Mouse (Mus musculus) kidney, postnatal 36 days (tissue): ENCODE results near the gene Gm27029.
"Not testable (repeated sequence)": the region's sequence is repeated elsewhere in the genome, so short reads cannot be mapped to it uniquely, and the experiment has no call there.

ENCODE experiments used
- DNase-seq, 2 experiments: peaks; one replicate each; pipeline ENCODE4 v3.0.0; 2021 to 2022; ENCODE audit warnings: mixed read lengths in 2 of 2

Gm27029 gene

DNA sequence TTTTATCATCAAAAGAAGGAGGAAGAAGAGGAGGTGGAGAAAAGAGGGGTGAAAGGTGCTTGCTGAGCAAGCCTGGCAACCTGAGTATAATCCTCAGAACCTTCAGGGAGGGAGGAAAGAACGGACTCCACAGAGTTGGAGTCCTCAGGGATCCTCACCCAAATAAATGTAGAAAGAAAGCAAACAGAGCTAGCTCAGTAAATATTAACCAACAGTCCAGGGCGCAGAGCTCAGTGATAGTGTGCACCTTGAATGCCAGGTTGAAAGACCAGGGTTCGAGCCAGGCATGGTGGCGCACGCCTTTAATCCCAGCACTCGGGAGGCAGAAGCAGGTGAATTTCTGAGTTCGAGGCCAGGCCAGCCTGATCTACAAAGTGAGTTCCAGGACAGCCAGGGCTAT is 31.0 kb upstream of the Gm27029 start:
- no peak for DNase-seq

DNA sequence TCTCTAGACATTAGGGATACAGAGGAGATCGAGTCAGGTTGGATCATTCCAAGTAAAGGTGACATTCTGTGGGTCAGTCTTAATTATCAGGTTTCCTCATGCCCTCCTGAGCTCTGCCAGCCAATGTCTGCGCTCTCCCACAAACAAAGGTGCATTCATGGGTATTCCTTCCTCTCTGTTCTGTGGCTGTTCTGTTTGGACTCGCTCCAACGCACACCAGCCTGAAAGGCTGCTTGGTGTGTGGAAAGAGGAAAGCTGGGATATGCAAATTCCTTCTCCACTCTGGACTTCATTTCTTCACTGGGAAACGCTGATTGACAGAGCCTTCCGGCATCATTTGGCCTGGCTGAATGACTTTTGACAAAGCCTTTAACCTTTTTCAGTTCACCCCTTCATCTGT is 30.1 kb upstream of the Gm27029 start:
- DNase-seq, result no peak

DNA sequence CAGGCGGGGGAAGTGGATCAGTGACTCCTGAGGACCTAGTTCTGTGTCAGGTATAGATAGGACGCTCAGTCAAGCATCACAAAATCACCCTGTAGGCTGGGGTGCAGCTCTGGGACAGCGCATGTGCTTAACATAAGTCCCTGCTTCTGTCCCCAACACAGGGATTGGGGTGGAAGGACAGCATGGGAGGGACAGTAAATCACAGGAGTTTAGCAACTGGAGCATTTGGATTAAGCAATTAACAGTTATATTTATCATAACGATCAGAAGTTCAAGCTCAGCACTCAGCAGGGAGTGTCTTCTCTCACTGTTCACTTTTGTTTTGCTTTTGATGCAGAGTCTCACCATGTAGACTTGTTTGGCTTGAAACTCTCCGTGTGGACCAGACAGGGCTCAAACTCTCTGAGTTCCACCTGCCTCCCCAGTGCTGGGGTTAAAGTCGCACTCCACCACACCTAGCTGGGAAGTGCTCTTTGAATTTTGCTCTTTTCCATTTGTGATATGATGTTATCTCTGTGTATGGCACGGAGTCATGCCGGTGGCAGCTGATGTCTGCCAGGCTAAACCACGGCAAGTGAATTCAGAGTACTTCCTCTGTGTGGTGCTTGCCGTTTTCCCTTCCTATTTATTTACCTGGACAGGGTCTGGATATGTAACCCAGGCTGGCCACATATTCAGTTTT is 27.6 kb upstream of the Gm27029 start:
- no peak for DNase-seq

DNA sequence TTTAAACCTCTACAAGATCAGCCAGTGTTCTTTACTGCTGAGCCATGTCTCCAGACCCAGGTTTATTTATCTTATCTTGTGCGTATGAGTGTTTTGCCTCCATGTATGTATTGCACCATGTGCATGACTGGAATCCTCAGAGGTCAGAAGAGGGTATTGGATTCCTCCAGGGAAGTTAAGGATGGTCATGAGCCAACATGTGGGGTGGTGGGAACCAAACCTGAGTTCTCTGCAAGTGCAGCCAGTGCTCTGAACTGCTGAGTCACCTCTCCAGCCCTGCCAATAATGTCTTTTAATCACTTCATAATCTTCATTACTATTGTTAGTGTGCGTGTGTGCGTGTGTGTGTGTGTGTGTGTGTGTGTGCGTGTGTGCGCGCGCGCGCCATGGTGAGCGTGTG is 26.9 kb upstream of the Gm27029 start:
- no peak for DNase-seq

DNA sequence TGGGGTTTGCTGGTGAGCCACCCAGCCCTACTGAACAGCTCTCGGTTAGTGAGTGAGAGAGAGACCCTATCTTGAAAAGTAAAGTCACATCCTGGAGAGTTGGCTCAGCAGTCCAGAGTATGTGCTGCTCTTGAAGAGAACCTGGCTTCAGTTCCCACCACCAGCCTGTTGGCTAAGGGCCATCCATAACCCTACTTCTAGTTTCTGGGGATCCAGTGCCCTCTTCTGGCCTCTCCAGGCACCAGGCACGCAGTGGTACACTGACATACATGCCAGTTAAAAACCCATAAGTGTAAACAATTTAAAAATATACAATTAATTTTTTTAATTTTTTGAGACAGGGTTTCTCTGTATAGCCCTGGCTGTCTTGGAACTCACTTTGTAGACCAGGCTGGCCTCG is 25.8 kb upstream of the Gm27029 start:
- peak in 1 of 2 experiments; percentile 53 for DNase-seq

DNA sequence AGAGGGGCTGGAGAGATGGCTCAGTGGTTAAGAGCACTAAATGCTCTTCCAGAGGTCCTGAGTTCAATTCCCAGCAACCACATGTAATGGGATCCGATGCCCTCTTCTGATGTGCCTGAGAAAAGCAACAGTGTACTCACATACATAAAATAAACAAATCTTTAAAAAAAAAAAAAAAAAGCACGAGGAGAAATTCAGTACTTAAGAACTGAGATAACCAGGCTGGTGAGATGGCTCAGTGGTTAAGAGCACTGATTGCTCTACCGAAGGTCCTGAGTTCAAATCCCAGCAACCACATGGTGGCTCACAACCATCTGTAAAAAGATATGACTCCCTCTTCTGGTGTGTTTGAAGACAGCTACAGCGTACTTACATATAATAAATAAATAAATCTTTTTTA is 25.0 kb upstream of the Gm27029 start:
- DNase-seq, result not testable (repeated sequence)

DNA sequence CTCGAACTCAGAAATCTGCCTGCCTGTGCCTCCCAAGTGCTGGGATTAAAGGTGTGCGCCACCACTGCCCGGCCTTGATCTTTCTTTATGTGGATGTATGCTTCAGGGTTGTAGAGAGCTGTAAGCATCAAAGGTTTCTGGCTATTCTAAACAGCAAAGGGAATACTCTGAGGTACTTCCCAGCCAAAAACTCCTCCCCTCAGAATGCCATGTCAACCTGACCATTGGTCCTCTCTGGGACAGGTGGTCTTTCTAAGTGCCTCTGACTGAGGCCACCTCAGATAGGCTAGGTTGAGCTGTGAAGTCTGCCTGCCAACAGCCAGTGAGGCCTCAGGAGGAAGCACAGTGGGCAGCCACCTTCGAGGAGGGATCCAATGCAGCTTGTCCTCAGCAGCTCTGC is 24.3 kb upstream of the Gm27029 start:
- DNase-seq, result no peak

DNA sequence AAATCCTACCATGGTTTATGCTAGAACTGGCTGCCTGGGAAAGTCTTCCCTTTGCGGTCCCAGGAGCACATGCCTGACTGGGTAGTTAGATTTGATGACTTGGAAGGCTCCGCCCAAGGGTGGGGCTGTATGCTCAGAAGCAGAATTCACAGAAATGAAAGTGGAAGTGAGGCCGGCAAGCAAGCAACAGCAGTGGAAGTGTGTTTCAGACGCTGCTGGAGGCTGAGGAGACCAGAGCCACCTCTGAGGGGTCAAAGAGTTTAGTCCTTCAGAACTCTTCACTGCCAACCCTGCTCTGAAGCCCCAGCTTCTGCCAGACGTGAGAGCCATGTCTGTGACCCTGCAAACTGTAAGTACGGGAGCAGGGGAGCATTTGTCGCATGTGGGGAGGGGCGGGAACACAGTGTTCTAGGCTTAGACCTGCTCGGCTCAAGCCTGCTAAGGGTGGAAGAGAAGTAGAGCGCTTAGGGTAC is 23.7 kb upstream of the Gm27029 start, which contains the start of gene Ifi35:
Gene Ifi35 (plus strand): TSS at position 134 of the 473 bp plus-strand sequence.
- DNase-seq, result peak; percentile 91

DNA sequence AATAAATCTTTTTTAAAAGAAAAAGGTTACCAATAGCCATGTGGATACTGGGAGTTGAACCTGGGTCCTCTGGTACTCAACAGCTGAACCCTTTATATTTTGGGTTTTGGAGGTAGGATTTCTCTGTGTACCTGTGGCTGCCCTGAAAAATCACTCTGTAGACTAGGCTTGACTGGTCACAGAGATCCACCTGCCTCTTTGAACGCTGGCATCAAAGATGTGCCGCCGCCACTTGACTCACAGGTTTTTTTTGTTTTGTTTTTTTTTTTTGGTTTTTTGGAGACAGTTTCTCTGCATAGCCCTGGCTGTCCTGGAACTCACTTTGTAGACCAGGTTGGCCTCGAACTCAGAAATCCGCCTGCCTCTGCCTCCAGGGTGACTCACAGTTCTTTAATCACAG is 23.2 kb upstream of the Gm27029 start:
- no peak for DNase-seq

DNA sequence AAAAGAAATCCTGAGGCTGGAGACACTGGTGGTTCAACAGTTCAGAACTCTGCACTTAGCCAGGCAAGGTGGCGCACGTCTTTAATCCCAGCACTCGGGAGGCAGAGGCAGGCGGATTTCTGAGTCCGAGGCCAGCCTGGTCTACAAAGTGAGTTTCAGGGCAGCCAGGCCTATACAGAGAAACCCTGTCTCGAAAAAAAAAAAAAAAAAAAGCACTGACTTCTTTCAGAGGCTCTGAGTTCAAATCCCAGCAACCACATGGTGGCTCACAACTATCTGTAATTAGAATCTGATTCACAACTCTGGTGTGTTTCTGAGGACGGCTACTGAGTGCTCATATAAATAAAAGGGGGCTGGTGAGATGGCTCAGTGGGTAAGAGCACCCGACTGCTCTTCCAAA is 22.3 kb upstream of the Gm27029 start:
- DNase-seq, result not testable (repeated sequence)

DNA sequence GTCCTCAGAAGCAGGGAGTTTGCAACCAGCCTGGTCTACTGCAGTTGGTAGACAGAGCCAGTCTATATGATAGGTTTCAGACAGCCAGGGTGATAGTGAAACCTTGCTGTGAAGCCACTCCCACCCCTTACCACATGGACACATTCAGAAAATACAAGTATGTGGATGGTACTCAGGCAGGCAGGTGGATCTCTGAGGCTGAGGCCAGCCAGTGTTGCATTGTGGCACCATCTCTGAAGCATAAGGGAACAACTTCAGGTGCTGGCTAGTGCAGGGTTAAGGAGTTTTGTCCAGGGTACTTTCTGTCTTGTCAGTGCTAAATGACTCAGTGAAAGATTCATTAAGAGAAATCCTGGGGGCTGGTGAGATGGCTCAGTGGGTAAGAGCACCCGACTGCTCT is 21.7 kb upstream of the Gm27029 start:
- DNase-seq, result no peak

DNA sequence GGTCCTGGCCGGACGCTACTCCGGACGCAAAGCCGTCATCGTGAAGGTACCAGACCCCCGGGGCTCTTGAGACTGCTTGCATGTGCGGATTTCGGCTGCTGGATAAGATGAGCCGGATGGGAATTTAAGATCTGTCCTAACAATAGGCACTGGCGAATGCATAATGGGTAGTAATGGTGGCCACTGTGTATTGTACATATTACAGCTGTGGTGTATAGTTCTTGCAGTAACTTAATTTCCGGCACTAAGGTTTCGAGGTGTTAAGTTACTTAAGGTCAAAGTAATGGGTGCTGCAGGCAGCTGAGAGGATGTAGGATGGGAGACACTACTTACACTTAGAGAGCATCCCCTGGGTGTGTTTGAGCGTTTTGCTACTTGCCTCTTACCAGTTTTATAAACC is 18.2 kb upstream of the Gm27029 start:
- no peak for DNase-seq

DNA sequence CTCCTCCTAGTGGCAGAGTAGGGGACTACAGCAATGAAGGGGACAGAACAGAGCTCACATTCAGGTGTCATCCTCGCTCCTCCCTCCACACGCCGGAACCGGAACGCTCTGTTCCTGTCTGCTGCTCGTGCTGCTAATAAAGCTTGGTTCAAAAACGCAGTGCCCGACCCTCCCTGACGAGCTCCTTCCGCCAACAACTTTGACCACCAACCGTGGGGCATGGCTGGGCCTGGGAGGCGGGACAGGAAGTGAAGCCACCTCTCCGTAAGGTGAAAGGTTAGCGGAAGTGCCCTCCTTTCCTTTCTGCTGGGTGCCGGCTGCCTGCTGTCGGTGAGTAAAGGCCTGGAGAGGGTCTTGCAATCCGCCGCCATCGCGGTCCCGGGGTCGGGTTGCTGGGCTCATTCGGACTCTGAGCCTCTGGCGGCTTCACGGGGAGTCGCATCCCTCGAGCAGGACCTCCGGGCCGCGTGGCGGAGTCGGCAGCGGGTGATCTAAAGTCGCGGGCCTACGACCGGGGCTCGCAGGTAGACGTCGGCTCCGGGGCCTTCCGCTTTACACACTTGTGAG is 17.6 kb upstream of the Gm27029 start, which contains the start of gene Rpl27:
Gene Rpl27 (plus strand): TSS at position 172 of the 567 bp plus-strand sequence.
- peak; percentile 96 to 99 for DNase-seq

DNA sequence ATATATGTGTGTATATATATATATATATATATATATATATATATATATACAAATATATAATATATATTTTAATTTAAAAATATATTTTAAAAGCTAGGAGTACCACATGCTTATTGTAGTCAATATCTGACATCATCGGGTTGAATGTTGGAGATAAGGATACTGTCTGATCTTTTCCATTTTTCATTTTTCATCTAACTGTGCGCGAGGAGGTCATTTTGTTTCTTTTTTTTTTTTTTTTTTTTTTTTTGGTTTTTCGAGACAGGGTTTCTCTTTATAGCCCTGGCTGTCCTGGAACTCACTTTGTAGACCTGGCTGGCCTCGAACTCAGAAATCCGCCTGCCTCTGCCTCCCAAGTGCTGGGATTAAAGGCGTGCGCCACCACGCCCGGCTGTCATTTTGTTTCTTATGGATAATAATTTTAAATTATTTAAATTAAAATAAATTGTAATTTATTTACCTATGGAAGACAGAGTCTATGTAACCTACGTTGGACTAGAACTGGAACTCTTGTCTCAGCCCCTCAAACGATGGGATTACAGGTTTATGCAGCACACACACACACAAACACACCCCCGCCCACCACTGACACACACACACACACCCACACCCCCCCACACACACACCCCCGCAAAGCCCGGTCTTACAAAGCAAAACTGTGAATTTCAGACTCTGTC is 17.0 kb upstream of the Gm27029 start:
- not testable (repeated sequence) for DNase-seq

DNA sequence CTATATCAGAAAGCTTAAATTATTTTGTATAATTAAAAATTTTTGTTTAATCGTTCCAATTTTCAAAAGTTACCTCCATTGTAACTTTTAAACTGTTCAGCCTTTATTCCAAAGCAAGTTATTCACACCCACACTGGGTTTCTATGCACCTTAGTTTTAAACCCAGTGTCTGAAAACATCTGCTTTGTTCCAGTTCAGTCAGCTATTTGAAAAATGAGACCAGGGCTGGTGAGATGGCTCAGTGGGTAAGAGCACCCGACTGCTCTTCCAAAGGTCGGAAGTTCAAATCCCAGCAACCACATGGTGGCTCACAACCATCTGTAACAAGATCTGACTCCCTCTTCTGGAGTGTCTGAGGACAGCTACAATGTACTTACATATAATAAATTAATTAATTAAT is 13.4 kb upstream of the Gm27029 start:
- DNase-seq, result not testable (repeated sequence)

DNA sequence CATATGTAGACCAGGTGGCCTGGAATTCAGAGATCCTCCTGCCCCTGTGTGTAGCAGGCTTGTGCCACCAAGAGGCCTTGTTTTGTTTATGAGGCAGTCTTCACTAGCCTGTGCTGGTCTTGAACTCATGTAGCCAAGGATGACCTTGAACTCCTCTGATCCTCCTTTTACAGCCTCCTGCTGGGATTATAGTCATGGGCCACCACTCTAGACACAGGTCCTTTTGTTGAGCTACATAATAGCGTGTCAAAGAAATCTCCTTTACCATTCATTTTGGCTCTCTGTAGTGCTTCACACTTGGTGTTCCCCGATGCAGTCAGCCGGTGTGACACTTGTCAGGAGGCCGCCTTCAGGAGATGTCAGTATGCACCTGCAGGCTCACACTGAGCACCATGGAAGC is 12.3 kb upstream of the Gm27029 start:
- no peak for DNase-seq

DNA sequence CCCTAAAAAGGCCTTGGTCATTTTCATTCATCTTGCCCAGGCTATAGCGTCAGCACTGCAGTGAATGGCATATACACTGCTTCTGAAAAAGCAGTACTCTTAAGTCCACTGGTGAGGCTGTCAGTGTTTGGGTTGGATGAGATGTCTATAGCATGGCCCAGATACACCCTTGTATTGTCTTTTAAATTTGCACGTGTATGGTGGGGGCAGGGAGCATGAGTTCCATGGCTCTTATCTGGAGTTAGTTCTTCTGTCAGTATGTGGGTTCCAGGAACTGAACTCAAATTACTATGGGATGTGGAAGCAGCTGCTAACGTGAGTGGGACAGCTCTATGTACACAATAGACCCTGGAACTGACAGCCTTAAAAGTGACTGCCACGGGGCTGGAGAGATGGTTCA is 11.2 kb upstream of the Gm27029 start:
- DNase-seq, result no peak

DNA sequence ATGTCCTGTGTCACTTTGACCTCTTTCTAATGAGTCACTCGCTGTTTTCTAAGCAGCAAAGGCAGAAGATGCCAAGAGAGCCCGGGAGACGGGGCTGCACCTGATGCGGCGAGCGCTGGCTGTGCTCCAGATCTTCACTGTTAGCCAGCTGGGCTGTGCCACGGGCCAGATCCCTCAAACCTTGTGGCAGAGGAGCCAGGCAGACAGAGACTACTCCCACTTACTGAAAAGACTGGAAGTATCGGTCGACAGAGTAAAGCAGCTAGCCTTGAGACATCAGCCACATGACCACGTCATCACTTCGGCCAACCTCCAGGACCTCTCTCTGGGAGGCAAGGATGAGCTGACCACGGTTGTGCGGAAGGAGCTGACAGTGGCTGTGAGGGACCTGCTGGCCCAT is 8.8 kb upstream of the Gm27029 start:
- no peak for DNase-seq

DNA sequence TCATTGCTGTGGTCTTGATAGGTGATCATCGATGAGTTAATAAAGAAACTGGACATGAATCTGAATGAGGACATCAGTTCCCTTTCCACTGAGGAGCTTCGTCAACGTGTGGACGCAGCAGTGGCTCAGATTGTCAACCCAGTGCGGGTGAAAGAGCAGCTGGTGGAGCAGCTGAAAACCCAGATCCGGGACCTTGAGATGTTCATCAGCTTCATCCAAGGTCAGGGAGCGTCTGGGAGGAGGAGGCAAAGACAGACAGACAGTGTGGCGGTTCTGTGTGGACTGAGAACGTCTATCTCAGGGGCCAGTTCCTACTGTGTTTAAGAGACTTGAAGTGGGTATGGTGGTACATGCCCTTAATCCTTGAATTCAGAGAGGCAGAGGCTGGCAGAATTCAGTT is 6.7 kb upstream of the Gm27029 start:
- no peak for DNase-seq

DNA sequence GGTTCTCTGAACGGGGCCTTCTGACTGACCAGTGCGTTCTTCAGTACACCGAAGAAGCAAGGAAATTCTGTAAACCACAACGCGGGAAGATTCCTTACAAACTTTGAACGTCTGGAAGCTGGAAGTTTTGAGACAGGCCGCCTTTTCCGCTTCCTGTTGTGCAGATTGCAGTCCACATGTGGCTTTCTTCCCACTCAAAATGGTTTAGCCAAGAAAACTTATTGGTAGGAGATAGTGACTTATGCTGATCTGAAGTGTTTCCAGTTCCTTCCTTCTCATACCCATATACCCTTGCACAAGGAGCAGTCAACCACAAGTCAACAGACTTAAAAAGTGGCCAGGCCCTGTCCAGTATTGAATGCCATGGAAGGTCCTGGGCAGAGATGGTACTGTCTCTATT is 1.6 kb upstream of the Gm27029 start:
- DNase-seq, result no peak

DNA sequence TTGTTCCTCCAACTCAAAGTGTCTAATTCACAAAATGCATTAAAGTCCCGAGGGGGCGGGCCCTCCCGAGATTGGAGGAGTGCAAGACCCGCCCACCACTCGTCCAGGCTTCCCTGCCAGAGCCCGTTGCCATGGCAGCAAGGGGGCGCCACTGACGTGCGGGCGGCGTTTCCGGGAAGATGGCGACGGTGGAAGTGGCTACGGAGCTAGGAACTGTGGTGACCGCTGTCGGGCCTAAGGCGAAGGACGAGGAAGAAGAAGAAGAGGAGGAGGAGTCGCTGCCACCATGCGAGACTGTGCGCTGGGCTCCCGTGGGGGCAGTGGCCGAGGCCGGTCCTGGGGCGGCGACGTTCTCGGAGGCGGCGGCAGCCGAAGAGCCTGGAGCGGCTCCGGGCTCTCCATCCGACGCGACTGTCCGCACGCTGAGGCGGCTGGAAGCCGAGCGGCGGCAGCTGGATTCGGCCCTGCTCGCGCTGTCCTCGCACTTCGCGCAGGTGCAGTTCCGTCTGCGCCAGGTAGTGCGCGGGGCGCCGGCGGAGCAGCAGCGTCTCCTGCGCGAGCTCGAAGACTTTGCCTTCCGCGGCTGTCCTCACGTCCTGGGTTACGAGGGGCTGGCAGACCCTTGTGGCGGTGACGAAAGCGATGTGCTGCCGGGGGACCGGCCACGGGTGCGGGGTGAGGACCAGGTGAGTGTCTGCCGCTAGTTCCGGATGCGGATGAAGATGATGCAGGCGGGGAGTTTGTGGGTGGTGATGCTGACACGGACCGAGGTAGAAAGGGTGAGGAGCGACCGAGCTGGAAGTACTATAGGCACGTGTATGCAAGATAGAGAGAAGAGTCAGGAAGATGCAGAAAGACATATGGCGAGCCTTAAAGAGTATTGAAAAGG is 573 bp upstream of the Gm27029 start, which contains the start of the genes Rundc1 and Ptges3l:
Gene Rundc1 (plus strand): TSS at position 161 of the 889 bp plus-strand sequence.
Gene Ptges3l (minus strand): TSS at position 409 of the 889 bp plus-strand sequence.
- DNase-seq, result peak; percentile 99 to 100

DNA sequence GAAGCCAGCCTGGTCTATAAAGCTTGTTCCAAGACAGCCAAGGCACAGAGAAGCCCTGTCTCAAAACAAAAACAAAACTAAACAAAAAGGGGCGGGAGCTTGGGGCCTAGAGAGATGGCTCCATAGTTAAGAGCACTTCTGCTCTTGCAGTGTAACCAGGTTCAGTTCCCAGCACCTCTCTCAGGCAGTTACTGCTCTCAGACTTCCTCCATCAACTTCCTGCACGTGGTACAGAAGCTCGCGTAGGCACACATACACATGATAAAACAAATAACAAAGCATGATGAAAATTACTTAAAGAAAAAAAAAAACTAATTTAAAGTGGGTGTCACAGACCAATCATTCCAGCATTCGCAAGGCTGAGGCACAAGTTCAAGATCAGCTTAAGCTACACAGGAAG is 4.4 kb downstream of the Gm27029 start:
- DNase-seq, result no peak

DNA sequence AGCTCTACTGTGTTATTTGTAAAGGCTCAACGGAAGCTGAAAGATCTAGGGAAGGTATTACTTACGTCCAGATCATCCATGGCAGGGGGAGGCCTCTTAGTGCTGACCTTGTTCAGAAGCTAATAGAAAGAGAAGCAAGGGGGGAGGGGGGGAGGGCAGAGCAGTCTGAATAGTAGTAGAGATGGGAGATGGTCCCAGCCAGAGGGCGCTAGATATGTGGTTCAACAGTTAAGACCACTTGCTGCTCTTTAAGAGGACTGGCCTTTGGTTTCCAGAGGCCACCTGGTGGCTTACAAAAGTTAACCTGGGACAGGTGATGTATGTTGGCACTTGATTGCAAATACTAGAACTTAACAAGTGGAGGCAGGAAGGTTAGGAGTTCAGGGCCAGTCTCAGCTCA is 5.0 kb downstream of the Gm27029 start:
- DNase-seq, result peak in 1 of 2 experiments; percentile 24
